Mouse (Mus musculus): ENCODE measurements around the gene Invs.

DNA sequence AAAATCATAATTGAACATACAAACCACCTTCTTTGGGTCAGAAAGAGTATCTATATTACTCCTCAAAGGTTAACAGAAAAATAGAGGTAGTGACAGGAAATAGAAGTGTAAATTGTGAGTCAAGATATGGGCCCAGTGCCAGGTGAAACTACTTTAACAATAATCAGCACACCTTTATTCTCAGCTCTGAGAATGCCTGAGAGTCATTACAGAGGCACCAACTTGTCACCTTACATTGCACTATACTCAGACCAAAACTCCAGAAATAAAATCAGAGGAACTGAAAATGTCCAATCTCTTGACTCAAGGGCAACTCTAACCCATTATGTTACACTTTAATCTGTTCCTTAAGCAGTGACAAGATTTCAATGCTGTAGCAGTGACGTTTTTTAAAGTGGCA, 11.4 kb upstream of the Invs start:
- TF ChIP-seq CTCF (IDR thresholded peaks at IDR 0.05; ENCODE audit: low read depth) (no peak), EP300 (IDR thresholded peaks at IDR 0.05; ENCODE audit: low read depth) (no peak)
